Mouse (Mus musculus) duodenum, adult 2 months (tissue): Measurements from ENCODE around the gene Kat14. TPM values are rescaled to one million over a fixed set of nuclear protein-coding genes. Genes with fewer than 3 reads are reported as not detected.

ENCODE experiments used
- polyA plus RNA-seq: library from polyadenylated mRNA; depleted of rRNA; stranded (reverse); fragments of >200 nt; gene quantifications from 2 replicates; pipeline ENCODE4 v1.2.3, GENCODE M21; 2012; ENCODE audit warnings: low replicate concordance; rRNA removed

The Kat14 gene
- polyA plus RNA-seq: 16.5 and 19.1 TPM in 2 replicates

GRCm38 (mm10) chr2:144368400-144369019 is at the start of gene Kat14, which contains the start of gene Pet117:
Gene Kat14 (plus strand): TSS chr2:144368983.
Gene Pet117 (plus strand): TSS chr2:144368996.

GRCm38 (mm10) chr2:144331401-144332302 is 37.1 kb upstream of the Kat14 start, which contains the start of gene Ovol2:
Gene Ovol2 (minus strand): TSS chr2:144332146.

Other genes with a start within 250 kb of the Kat14 start
- gene Mgme1, start 98.3 kb upstream of the Kat14 start, polyA plus RNA-seq: 0.59 and 1.7 TPM in 2 replicates
- gene Snx5, start 98.1 kb upstream of the Kat14 start, polyA plus RNA-seq: 24.1 and 24.9 TPM in 2 replicates
- 36.1 and 61.2 TPM in 2 replicates for gene Ovol2, start 36.8 kb upstream of the Kat14 start, polyA plus RNA-seq
- gene Pet117, start within 50 bp of the Kat14 start, polyA plus RNA-seq: not detected in 2 replicates
- 0.13 TPM in 1 of 2 replicates, not detected in the other for gene Dzank1, start 158.4 kb downstream of the Kat14 start, polyA plus RNA-seq
- 0.71 and 1.1 TPM in 2 replicates for gene Polr3f, start 158.7 kb downstream of the Kat14 start, polyA plus RNA-seq
- 1.5 and 2.9 TPM in 2 replicates for gene Rbbp9, start 181.9 kb downstream of the Kat14 start, polyA plus RNA-seq
- gene Sec23b, start 187.2 kb downstream of the Kat14 start, polyA plus RNA-seq: 28.1 and 35.1 TPM in 2 replicates
- gene Smim26, start 225.1 kb downstream of the Kat14 start, polyA plus RNA-seq: 0.63 and 0.65 TPM in 2 replicates
- 2.1 and 2.5 TPM in 2 replicates for gene Dtd1, start 230.9 kb downstream of the Kat14 start, polyA plus RNA-seq